Mouse (Mus musculus) lung, postnatal 25 days (tissue): Measurements from ENCODE around the gene Rab13.
"Not testable (repeated sequence)": the region's sequence is repeated elsewhere in the genome, so short reads cannot be mapped to it uniquely, and the experiment has no call there.

Experiments
- DNase-seq: peaks from one replicate; pipeline ENCODE4 v3.0.0; 2022; ENCODE audit warnings: low spot score

Rab13 gene

GRCm38 (mm10) chr3:90231075-90231474 lies 17.6 kb downstream of the Rab13 start:
- DNase-seq = no peak

DNA sequence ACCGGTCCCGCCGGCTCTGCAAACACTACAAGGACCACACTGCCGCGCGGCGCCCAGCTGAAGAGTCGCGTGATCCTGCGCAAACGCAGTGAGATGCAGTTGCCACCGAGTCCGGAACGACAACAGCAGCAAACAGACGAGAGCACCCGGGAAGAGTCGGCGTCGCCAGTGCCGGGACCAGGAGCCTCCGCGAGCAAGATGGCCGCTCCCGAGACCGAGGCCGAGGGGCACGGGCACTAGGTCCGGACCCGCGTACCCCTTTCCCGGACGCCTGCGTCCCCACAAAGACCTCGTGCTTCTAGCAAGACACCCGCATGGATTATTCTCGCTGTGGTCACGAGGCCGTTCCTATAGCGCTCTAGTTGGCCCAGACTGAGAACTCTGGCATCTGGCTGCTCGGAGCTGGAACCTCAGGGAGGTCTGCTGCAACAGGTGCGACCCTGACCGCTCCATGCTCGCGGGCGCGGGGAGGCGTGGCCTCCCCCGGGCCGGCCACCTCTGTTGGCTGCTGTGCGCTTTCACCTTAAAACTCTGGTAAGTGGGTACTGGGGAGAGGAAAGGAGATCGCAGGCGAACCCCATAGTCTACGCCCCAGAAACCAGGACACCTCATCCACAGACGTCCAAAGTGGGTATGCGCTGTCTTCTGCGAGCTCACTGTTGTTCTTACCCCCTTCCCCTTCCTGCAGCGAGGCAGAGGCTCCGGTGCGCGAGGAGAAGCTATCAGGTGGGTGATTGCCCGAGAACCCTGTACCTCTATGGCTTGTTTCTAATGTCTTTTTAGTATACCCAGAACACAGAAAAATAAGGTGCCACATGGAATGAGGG lies 18.2 kb downstream of the Rab13 start, which contains the start of gene Jtb:
Jtb (plus strand) TSS at position 91 of the 827 bp plus-strand sequence.
- peak; percentile 96 for DNase-seq

- no peak for DNase-seq
Observed at GRCm38 (mm10) chr3:90241251-90241650, 27.8 kb downstream of the Rab13 start.

GRCm38 (mm10) chr3:90241669-90242358 lies 28.3 kb downstream of the Rab13 start:
- DNase-seq = no peak

GRCm38 (mm10) chr3:90242984-90243775 lies 29.7 kb downstream of the Rab13 start, which contains the start of gene Creb3l4:
TSS of gene Creb3l4 (minus strand) at chr3:90243512.
- peak; percentile 55 for DNase-seq

- DNase-seq = no peak
Observed at GRCm38 (mm10) chr3:90245406-90245805, 31.9 kb downstream of the Rab13 start.

GRCm38 (mm10) chr3:90247630-90247959 lies 34.1 kb downstream of the Rab13 start:
- no peak for DNase-seq

- peak; percentile 96 for DNase-seq
Observed at GRCm38 (mm10) chr3:90247960-90248745, 34.7 kb downstream of the Rab13 start, which contains the start of gene Slc39a1. TSS of gene Slc39a1 (plus strand) at chr3:90248172.

GRCm38 (mm10) chr3:90248746-90249100 lies 35.2 kb downstream of the Rab13 start:
- peak; percentile 51 for DNase-seq

GRCm38 (mm10) chr3:90250791-90251190 lies 37.3 kb downstream of the Rab13 start:
- DNase-seq = no peak

GRCm38 (mm10) chr3:90251731-90252226 lies 38.3 kb downstream of the Rab13 start:
- DNase-seq = not testable (repeated sequence)

DNA sequence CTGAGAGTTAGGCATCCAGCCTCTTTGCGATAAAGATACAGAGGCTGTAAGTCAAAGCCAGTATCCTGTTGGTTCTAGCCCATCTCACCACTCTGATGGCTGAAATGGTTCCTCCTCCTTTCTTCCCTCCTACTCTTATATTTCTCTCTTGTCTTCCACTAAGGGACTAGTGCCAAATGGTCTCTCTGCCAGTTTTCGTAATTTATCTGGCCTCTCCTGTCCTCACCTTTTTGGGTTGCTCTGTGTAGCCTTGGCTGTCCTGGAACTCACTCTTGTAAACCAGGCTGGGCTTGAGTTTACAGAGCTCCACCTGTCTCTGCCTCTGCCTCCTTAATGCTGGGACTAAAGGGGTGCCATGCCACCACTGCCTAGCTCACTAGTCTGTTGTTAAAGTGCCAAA lies 39.2 kb downstream of the Rab13 start:
- DNase-seq = not testable (repeated sequence)

DNA sequence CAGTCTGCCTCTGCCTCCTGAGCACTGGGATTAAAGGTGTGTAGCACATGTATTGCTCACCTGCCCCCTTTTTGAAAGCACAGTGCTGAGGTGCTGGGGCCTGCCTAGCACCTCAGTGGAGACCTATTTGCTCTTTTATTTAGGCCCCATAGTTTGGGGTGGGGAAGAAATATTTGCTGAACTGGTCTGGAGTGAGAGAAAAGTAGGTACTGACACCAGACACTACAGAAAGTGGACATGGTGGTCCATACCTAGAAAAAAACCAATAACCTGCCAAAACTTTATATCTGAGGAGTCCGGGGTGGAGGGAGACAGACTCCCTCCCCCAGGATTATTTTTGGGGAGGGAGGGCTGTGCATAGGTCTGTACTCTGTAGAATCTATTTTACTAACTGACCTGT lies 39.7 kb downstream of the Rab13 start:
- DNase-seq = not testable (repeated sequence)

GRCm38 (mm10) chr3:90253653-90254418 lies 40.3 kb downstream of the Rab13 start, which contains the start of gene Crtc2:
TSS of gene Crtc2 (plus strand) at chr3:90254163.
- DNase-seq = peak; percentile 99

- peak; percentile 34 for DNase-seq
Observed at GRCm38 (mm10) chr3:90254419-90255193, 41.1 kb downstream of the Rab13 start.

DNA sequence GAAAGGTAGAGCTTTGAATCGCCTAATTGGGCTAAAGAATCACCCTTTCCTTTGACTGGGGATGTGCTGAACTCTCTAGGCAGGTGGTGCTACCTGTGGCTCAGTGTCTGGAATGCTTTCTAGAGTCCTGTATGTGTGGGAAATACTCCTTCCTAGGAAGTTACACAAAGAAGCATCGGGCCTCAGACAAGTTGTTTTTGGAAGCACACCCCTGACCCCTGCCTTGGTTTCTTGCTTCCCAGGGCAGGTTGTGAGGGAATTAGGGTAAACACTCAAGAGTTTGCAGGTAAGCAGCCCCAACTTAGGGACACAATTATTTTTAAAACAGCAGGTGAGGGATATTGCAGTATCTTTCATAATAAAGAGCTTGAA lies 41.7 kb downstream of the Rab13 start:
- DNase-seq = no peak

DNA sequence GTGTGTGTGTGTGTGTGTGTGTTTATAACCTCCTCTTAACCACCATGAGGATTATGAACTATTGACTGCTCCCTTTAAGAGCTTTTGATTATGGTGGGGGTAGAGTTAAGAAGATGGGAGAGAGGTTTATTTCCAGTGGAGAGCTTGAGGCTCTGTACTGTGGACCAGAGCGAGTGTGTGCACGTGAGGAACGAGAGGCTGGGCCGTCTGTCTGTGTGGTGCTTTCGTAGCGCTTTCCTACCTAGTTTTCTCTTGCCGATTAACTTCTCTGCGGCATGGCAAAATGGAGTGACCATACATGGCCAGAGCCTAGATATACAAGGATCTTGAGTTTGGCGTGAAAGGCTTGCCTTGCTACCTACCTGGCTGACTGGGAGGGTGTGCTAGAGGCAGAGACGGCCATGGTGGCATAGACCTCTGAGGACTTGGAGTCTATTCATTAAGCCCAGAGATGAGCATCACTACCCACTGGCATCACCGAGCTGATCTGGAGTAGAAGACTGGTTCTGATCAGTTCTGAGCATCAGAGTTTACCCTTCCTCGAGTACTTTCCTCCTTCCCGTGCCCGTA lies 42.4 kb downstream of the Rab13 start:
- no peak for DNase-seq

GRCm38 (mm10) chr3:90256731-90257530 lies 43.4 kb downstream of the Rab13 start:
- DNase-seq = no peak

- DNase-seq = no peak
Observed at GRCm38 (mm10) chr3:90258521-90258920, 45.0 kb downstream of the Rab13 start.
